Mouse (Mus musculus) layer of hippocampus, postnatal 10 days (tissue): ENCODE data around the gene Il5. TPM values are rescaled to one million over a fixed set of nuclear protein-coding genes. Genes with fewer than 3 reads are reported as not detected.

Source experiments
- DNase-seq, 2 experiments: peaks; one replicate each; pipeline ENCODE4 v3.0.0; 2021; ENCODE audit warnings: low spot score in 2 of 2
- microRNA-seq, 2 experiments: library from miRNA; unstranded; fragments of <30 nt; microRNA quantifications; one replicate each; pipeline ENCODE4 v1.2.0; 2021
- total RNA-seq, 2 experiments: library from RNA; stranded (reverse); gene quantifications; 2 replicates each; pipeline ENCODE4 v1.2.3; 2021

Il5 gene
- total RNA-seq, 2 experiments from 2014 or later = not detected

GRCm38 (mm10) chr11:53770125-53770791, 49.7 kb downstream of the Il5 start:
- DNase-seq = peak; percentile 67 to 79

GRCm38 (mm10) chr11:53771001-53771744, 50.6 kb downstream of the Il5 start:
- DNase-seq = no peak

GRCm38 (mm10) chr11:53772536-53772935, 51.9 kb downstream of the Il5 start:
- no peak for DNase-seq

- no peak for DNase-seq
These were observed 52.5 kb downstream of the Il5 start, which contains the start of gene Gm17334 for GRCm38 (mm10) chr11:53773087-53773486. Gene Gm17334 (minus strand): TSS chr11:53773187.

- DNase-seq = no peak
These were observed 53.2 kb downstream of the Il5 start for GRCm38 (mm10) chr11:53773641-53774360.

Small RNA genes lying within 50 kb of the gene (microRNA-seq; reads per million reads assigned to microRNA genes)
- gene Mir7671 = 0 reads per million in 2 experiments

Other genes starting within 250 kb of the Il5 start
- gene Gm9945, start 240.6 kb upstream of the Il5 start, total RNA-seq = 1 to 10 TPM; 1.1 to 1.5 TPM
- 10 to 100 TPM; 79.9 to 85.1 TPM for gene Sowaha, start 240.5 kb upstream of the Il5 start, total RNA-seq
- 100 to 1,000 TPM; 126 to 130 TPM for gene Sept8, start 201.5 kb upstream of the Il5 start, total RNA-seq
- gene Kif3a, start 153.4 kb upstream of the Il5 start, total RNA-seq = 100 to 1,000 TPM; 163 to 165 TPM
- not detected for gene Il4, start 102.1 kb upstream of the Il5 start, total RNA-seq
- gene Il13, start 86.1 kb upstream of the Il5 start, total RNA-seq = not detected
- gene Rad50, start 13.5 kb upstream of the Il5 start, total RNA-seq = 10 to 100 TPM in 1 of 2 experiments, 1 to 10 TPM in 1; 9.5 to 10.1 TPM
- 1 to 10 TPM; 5.1 to 5.7 TPM for gene Irf1, start 49.2 kb downstream of the Il5 start, total RNA-seq
- not detected for gene Gm17334, start 52.4 kb downstream of the Il5 start, total RNA-seq
- 1 to 10 TPM; 1.4 to 3.6 TPM for gene Gm12216, start 138.5 kb downstream of the Il5 start, total RNA-seq
- gene Slc22a5, start 170.9 kb downstream of the Il5 start, total RNA-seq = 10 to 100 TPM; 13.3 to 15.8 TPM